Mouse (Mus musculus) heart, embryonic 16.5 days (tissue): ENCODE results near the gene Gm15319. TPM values are rescaled to one million over a fixed set of nuclear protein-coding genes. Genes with fewer than 3 reads are reported as not detected.
"Not testable (repeated sequence)": the region's sequence is repeated elsewhere in the genome, so short reads cannot be mapped to it uniquely, and the experiment has no call there.

ENCODE experiments used
- ATAC-seq: fragments of 200-750 bp; cut with Nextera tagmentation; replicated peaks from 2 replicates; pipeline ENCODE4 v1.8.0; 2017; ENCODE audit warnings: moderate number of reproducible peaks; ENCODE audit not compliant: insufficient read depth, low FRiP score; ENCODE audit errors: extremely low read depth
- H3K27ac ChIP-seq: fragments of 300-500 bp; sonication (generic); 2 replicates; pipeline ENCODE4 v1.5.1; 2014; ENCODE audit warnings: mild to moderate bottlenecking, low read length, control low read depth, moderate library complexity
- H3K27me3 ChIP-seq: fragments of 300-500 bp; sonication (generic); 2 replicates; pipeline ENCODE4 v1.6.1; 2014; ENCODE audit warnings: low read length, mixed read lengths; ENCODE audit not compliant: control insufficient read depth, insufficient read depth
- H3K36me3 ChIP-seq: fragments of 300-500 bp; sonication (generic); 2 replicates; pipeline ENCODE4 v1.6.1; 2014; ENCODE audit not compliant: control insufficient read depth, insufficient read depth
- H3K4me1 ChIP-seq: fragments of 300-500 bp; sonication (generic); 2 replicates; pipeline ENCODE4 v1.6.1; 2014; ENCODE audit warnings: low read length, mixed read lengths; ENCODE audit not compliant: control insufficient read depth, insufficient read depth
- H3K4me2 ChIP-seq: fragments of 300-500 bp; sonication (generic); 2 replicates; pipeline ENCODE4 v1.6.1; 2014; ENCODE audit warnings: low read depth, mild to moderate bottlenecking, control low read depth, low read length
- H3K4me3 ChIP-seq: fragments of 300-500 bp; sonication (generic); 2 replicates; pipeline ENCODE4 v1.5.1; 2014; ENCODE audit warnings: mild to moderate bottlenecking, control low read depth, low read length
- H3K9ac ChIP-seq: fragments of 300-500 bp; sonication (generic); 2 replicates; pipeline ENCODE4 v1.6.1; 2014; ENCODE audit warnings: low read length, control low read depth
- H3K9me3 ChIP-seq: fragments of 300-500 bp; sonication (generic); replicated peaks from 2 replicates; pipeline ENCODE4 v1.6.1; 2016; ENCODE audit warnings: low read length; ENCODE audit not compliant: control insufficient read depth
- WGBS: fragments of 180-500 bp; shearing (Covaris S2); extraction: QIAGEN DNeasy Blood & Tissue Kit; methylation state at CpG from one replicate; pipeline ENCODE4 v1.1.7; 2014; 5-methylcytosine and 5-hydroxymethylcytosine counted together
- polyA plus RNA-seq: library from polyadenylated mRNA; unstranded; fragments of >200 nt; fragmentation: Nextera tagmentation; extraction: Ambion mirVana; gene quantifications from 2 replicates; pipeline ENCODE4 v1.2.1, GENCODE M21; 2015

The Gm15319 gene
- not detected in 2 replicates for polyA plus RNA-seq

DNA sequence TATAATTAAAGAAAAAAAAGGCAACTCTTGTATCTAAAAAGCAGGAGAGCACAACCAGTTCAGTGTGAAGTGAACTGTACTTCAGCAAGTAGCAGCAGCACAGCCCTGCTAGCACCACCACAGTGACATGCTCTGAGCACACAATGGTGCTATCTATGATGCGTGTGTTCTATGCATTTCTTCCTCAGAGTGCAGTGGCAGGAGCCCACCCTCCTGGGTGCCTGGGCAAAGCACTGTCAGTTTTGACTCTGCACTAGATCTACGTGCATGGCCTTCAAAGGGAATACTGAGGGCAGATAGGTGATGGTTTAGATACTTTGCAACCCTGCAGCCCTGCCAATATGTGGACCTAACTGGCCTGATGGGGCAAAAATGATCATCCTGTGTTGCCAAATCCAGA, at the start of gene Gm15319:
Gene Gm15319 (minus strand): TSS at position 101 of the 400 bp plus-strand sequence.
- H3K4me3 ChIP-seq, H3K4me1 ChIP-seq, H3K9me3 ChIP-seq, H3K27ac ChIP-seq, H3K4me2 ChIP-seq, H3K36me3 ChIP-seq, ATAC-seq, H3K9ac ChIP-seq, H3K27me3 ChIP-seq: not testable (repeated sequence)
- no CpG with 5 or more reads among the region's 2 CpGs for WGBS

DNA sequence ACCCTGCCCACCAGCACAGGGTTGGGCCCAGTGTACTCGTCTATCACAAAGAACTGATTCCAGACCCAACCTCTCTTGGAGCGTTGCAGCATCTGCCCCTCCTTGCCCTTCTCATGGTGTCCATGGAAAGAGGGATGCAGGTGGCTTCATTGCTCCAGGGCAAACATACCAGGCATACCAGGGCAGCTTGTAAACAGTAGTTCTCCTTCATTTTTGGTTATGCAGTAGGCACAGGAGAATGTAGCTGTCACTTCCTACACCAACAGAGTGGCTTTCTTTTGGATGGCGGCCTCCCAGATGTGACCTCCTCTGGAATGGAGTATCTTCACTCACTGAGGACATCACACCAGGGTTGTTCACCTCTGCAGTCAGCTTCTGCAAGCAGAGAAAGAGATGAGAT, 47.3 kb upstream of the Gm15319 start:
- H3K9me3 ChIP-seq, H3K4me2 ChIP-seq, H3K9ac ChIP-seq, H3K27me3 ChIP-seq, H3K4me1 ChIP-seq, ATAC-seq, H3K36me3 ChIP-seq, H3K4me3 ChIP-seq, H3K27ac ChIP-seq: not testable (repeated sequence)
- WGBS, result no CpG with 5 or more reads among the region's 3 CpGs

DNA sequence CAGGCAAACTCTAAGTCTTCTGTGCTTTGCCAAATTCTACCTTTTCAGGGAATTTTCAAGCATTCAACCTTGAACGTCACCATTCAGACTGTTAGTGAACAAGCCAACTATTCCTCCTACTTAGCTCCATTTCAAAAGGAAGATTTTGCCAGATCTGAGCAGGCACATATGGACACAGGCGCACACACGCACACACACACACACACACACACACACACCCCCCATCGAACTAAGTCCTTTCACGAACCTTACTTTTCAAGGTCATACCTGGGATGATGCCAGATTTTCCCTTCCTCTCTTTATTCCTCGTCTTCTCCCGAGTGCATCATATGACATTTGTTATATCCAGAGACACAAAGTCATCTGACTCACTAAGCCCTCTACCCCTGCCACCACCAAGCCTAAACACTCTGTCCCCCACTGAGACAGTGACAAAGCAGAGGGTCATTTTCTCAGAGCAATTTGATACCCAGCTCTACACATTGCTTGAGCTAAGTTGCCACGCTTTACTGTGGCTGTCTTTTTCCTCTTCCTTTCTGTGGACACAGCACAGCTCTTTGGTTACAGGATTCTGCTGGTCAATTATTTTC, 45.5 kb upstream of the Gm15319 start:
- not testable (repeated sequence) for H3K4me3 ChIP-seq, H3K27ac ChIP-seq, H3K36me3 ChIP-seq, H3K4me2 ChIP-seq, H3K9ac ChIP-seq, ATAC-seq, H3K27me3 ChIP-seq, H3K9me3 ChIP-seq, H3K4me1 ChIP-seq
- 90% methylated on average over 7 of the region's 8 CpGs for WGBS

DNA sequence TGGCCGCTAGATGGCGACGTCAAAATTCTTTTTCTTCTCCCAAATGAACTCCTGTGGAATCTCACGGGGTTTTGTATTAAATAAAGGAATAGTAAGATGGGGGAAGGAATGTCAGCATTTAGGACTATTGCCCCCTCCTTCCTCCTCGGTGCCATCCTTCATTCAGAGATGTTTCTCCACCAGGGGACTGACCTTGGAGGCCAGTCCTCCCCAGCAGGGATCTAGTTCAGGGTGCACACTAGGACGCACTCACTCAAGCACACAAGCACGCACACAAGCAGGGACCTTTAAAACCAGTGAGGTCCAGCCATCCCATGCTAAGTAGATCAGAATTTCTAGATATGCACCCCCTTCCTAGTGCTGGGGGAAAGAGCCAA, 26.3 kb upstream of the Gm15319 start:
- not testable (repeated sequence) for ATAC-seq

GRCm38 (mm10) chr8:20388706-20389362, 25.8 kb upstream of the Gm15319 start:
- H3K4me1 ChIP-seq, H3K4me2 ChIP-seq, H3K27ac ChIP-seq, ATAC-seq, H3K9ac ChIP-seq, H3K27me3 ChIP-seq, H3K4me3 ChIP-seq, H3K36me3 ChIP-seq, H3K9me3 ChIP-seq: not testable (repeated sequence)
- WGBS, result no CpG with 5 or more reads among the region's 7 CpGs

More for the DNA sequence above, 26.3 kb upstream of the Gm15319 start:
- H3K27ac ChIP-seq, H3K9ac ChIP-seq, H3K36me3 ChIP-seq, H3K27me3 ChIP-seq, H3K4me2 ChIP-seq, H3K9me3 ChIP-seq, H3K4me3 ChIP-seq, H3K4me1 ChIP-seq: not testable (repeated sequence)
- WGBS, result 17% methylated on average over 2 of the region's 7 CpGs

- not testable (repeated sequence) for H3K9me3 ChIP-seq, H3K27me3 ChIP-seq, H3K36me3 ChIP-seq, H3K4me2 ChIP-seq, H3K9ac ChIP-seq, H3K4me1 ChIP-seq, ATAC-seq, H3K4me3 ChIP-seq, H3K27ac ChIP-seq
- 64% methylated on average over 2 of the region's 8 CpGs for WGBS
These were observed 24.2 kb upstream of the Gm15319 start for GRCm38 (mm10) chr8:20387121-20387794.

- not testable (repeated sequence) for H3K4me2 ChIP-seq, H3K9ac ChIP-seq, H3K27me3 ChIP-seq, H3K4me3 ChIP-seq, H3K36me3 ChIP-seq, H3K4me1 ChIP-seq, ATAC-seq, H3K9me3 ChIP-seq, H3K27ac ChIP-seq
- WGBS, result no CpG with 5 or more reads among the region's 2 CpGs
These were observed 22.0 kb upstream of the Gm15319 start for GRCm38 (mm10) chr8:20384990-20385389.

DNA sequence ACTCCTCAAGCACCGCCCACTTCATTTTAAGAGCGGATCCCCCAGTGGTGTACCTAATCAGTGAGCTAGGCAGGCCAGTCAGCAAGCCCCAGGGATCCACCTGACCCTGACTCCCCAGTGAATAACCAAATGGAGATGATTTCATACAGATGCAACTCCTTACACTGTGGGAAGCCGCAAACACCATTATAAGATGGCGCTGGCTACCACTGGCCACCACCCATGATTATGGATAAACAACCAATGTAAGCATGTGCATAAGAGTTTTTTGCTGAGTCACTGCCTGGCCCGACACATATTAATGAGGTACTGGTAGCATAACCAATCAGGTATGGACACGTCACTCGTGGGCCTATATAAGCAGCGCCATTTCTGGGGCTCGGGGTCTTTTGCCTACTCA, 21.1 kb upstream of the Gm15319 start:
- H3K27ac ChIP-seq, H3K4me2 ChIP-seq, H3K9ac ChIP-seq, H3K4me1 ChIP-seq, H3K4me3 ChIP-seq, H3K27me3 ChIP-seq, ATAC-seq, H3K36me3 ChIP-seq, H3K9me3 ChIP-seq: not testable (repeated sequence)
- 95% methylated on average over 8 of the region's 9 CpGs for WGBS

DNA sequence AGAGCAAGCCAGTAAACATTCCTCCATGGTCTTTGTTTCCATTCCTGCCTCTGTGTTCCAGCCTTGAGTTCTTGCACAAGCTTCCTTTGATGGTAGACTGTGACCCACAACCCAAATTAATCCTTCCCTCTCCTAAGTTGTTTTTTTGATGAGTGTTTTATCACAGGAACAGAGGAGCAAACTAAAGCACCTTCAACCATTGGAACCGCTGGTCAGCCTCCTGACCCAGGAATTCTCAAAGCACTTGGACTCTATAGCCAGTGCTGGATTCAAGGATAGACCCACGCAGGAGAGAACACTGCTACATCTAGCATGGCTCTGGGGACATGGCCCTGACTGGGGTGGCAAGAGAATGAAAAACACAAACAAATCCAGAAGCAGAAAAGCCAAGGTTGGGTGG, 19.1 kb upstream of the Gm15319 start:
- H3K27ac ChIP-seq, H3K4me2 ChIP-seq, H3K36me3 ChIP-seq, H3K9me3 ChIP-seq, ATAC-seq, H3K27me3 ChIP-seq, H3K4me1 ChIP-seq, H3K4me3 ChIP-seq, H3K9ac ChIP-seq: not testable (repeated sequence)
- WGBS, result 83% methylated on average over 2 of the region's 2 CpGs
